Mouse (Mus musculus) liver, adult 2 months (tissue): ENCODE measurements around the gene Dgkg.

ENCODE experiments used
- CTCF ChIP-seq: fragments of 200-500 bp; IDR thresholded peaks from 2 replicates; pipeline ENCODE4 v1.5.1; 2011; ENCODE audit warnings: low read depth, low read length, control low read depth
- POLR2A ChIP-seq: fragments of 200-500 bp; IDR thresholded peaks from 2 replicates; pipeline ENCODE4 v1.6.1; 2011; ENCODE audit warnings: low read length, control low read depth; ENCODE audit not compliant: insufficient read depth; ENCODE audit errors: extremely low read depth

DNA sequence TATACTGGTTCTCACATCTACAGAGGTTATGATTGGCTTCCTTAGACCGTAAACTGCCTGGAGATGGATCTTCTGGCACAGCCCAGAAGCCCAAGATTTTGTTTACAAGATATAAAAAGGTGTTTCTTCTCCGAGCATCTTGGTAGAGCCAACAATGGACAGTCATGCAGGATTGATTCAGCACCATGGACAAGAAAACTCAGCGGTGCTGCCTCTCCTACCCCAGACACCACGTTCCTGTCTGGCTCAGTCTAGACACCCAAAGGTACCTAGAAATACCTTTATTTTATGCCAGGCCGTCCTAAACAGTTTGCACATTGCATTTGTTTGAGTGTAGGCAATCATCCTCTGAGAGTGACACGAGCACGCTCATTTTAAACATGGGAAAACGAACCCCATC, 21.3 kb downstream of the Dgkg start:
- TF ChIP-seq CTCF (no peak), POLR2A (no peak)
